Mouse (Mus musculus) forebrain, embryonic 14.5 days (tissue): ENCODE results near the gene Scel. TPM values are rescaled to one million over a fixed set of nuclear protein-coding genes. Genes with fewer than 3 reads are reported as not detected.
A peak's percentile ranks its signal among the peaks of the same experiment; 100 is the strongest.

Experiments
- ATAC-seq: fragments of 200-750 bp; cut with Nextera tagmentation; 2 replicates; pipeline ENCODE4 v1.8.0; 2017; ENCODE audit warnings: mild to moderate bottlenecking, moderate library complexity
- DNase-seq: peaks from one replicate; pipeline ENCODE4 v3.0.0-alpha.2; 2015; ENCODE audit warnings: low spot score
- H3K27ac ChIP-seq: fragments of 300-500 bp; sonication (generic); 2 replicates; pipeline ENCODE4 v1.5.1; 2014; ENCODE audit warnings: low read depth, mild to moderate bottlenecking, control low read depth, low read length, moderate library complexity
- H3K27me3 ChIP-seq: fragments of 300-500 bp; sonication (generic); replicated peaks from 2 replicates; pipeline ENCODE4 v1.6.1; 2014; ENCODE audit warnings: low read length, control low read depth, mixed read lengths; ENCODE audit not compliant: control insufficient read depth, insufficient read depth
- H3K36me3 ChIP-seq: fragments of 300-500 bp; sonication (generic); 2 replicates; pipeline ENCODE4 v1.6.1; 2014; ENCODE audit warnings: low read length, control low read depth; ENCODE audit not compliant: control insufficient read depth, insufficient read depth
- H3K4me1 ChIP-seq: fragments of 300-500 bp; sonication (generic); 2 replicates; pipeline ENCODE4 v1.6.1; 2014; ENCODE audit warnings: antibody characterized with exemption, low read length, control low read depth; ENCODE audit not compliant: control insufficient read depth, insufficient read depth
- H3K4me2 ChIP-seq: fragments of 300-500 bp; sonication (generic); 2 replicates; pipeline ENCODE4 v1.6.1; 2014; ENCODE audit warnings: mild to moderate bottlenecking, control low read depth, low read length
- H3K4me3 ChIP-seq: fragments of 300-500 bp; sonication (generic); 2 replicates; pipeline ENCODE4 v1.5.1; 2014; ENCODE audit warnings: low read depth, low read length, control low read depth
- H3K9ac ChIP-seq: fragments of 300-500 bp; sonication (generic); 2 replicates; pipeline ENCODE4 v1.6.1; 2014; ENCODE audit warnings: mild to moderate bottlenecking, low read length, control low read depth, moderate library complexity
- H3K9me3 ChIP-seq: fragments of 300-500 bp; sonication (generic); replicated peaks from 2 replicates; pipeline ENCODE4 v1.6.1; 2016; ENCODE audit warnings: low read length, control low read depth, mixed read lengths; ENCODE audit not compliant: control insufficient read depth
- WGBS: fragments of 180-500 bp; shearing (Covaris S2); extraction: QIAGEN DNeasy Blood & Tissue Kit; methylation state at CpG from one replicate; pipeline ENCODE4 v1.1.7; 2014; 5-methylcytosine and 5-hydroxymethylcytosine counted together
- microRNA-seq: library from miRNA; unstranded; fragments of <30 nt; microRNA quantifications from one replicate; pipeline ENCODE4, GENCODE M21; 2016
- polyA plus RNA-seq: library from polyadenylated mRNA; unstranded; fragments of >200 nt; fragmentation: Nextera tagmentation; extraction: Ambion mirVana; gene quantifications from 2 replicates; pipeline ENCODE4 v1.2.1, GENCODE M21; 2014

The Scel gene
- polyA plus RNA-seq, 1 experiment from 2014 or later: 0.18 TPM

DNA sequence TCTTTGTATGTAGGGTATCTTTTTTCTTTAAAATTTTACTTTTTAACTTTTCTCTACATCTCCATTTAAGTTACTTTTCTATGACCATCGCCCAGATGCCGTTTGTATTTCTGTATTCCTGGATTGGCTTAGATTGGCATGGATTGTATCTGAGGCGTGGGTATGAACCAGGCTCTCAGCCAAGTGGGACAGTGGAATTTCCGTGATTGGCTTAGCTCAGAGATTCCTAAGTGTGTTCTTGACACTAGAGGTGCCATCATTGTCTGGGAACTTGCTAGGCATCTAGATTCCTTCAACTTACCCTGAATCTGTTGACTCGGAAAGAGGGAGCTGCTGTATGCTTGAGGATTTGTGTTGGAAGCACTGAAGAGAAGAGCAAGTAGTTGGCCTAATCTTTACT lies 142.3 kb downstream of the Scel start:
- H3K4me3 ChIP-seq: no peak overlapping the region
- H3K27me3 ChIP-seq: no peaks in the 10 kb centered on the region
- H3K27ac ChIP-seq: no peak overlapping the region
- ATAC-seq: no peak
- H3K36me3 ChIP-seq: peaks cover 25% of the 10 kb centered on the region
- H3K9ac ChIP-seq: no peak overlapping the region
- no peak for DNase-seq
- H3K9me3 ChIP-seq: no peaks in the 10 kb centered on the region
- 58% methylated on average over 5 of the region's 5 CpGs for WGBS
- peaks cover 33% of the 10 kb centered on the region for H3K4me1 ChIP-seq
- peak overlapping the region; percentile 8; the same call in 1 of the 2 replicates for H3K4me2 ChIP-seq

DNA sequence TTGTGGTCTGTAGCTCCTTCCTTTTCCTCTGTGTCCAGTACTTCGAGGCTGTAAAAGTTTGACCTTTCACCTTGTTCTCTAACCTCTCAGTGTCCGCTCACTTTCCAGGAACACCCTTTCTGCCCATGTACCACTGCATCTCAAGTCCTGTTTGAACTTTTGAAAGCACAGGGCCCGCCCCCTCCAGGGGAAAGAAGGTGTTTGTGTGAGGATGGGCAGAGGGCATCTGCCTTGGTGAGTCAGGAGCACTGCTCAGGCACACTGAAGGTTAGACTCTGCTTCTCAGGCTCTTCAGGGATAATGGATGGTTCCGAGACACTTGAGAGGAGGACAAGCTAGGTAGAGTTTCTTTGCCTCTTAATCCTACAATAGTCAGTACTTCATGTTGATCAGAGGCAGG lies 144.7 kb downstream of the Scel start:
- Histone ChIP-seq H3K4me2 (no peak overlapping the region), H3K27me3 (no peaks in the 10 kb centered on the region), H3K36me3 (peaks cover 35% of the 10 kb centered on the region), H3K9me3 (no peaks in the 10 kb centered on the region), H3K4me1 (peaks cover 22% of the 10 kb centered on the region), H3K27ac (no peak overlapping the region), H3K9ac (no peak overlapping the region), H3K4me3 (no peak overlapping the region)
- ATAC-seq (no peak), DNase-seq (no peak)
- 91% methylated on average over 4 of the region's 4 CpGs for WGBS

Small RNA genes within 50 kb of the gene (microRNA-seq; reads per million reads assigned to microRNA genes)
- gene Gm22877: not detected

Other genes with a start within 250 kb of the Scel start
- 38.0 and 47.1 TPM in 2 replicates for gene Mycbp2, start 166.5 kb upstream of the Scel start, polyA plus RNA-seq
- 23.5 and 27.1 TPM in 2 replicates for gene Slain1, start 136.9 kb downstream of the Scel start, polyA plus RNA-seq